Mouse (Mus musculus): ENCODE measurements around the gene Hist1h4h. TPM values are rescaled to one million over a fixed set of nuclear protein-coding genes. Genes with fewer than 3 reads are reported as not detected.

Gene Hist1h4h
- polyA plus RNA-seq (2014; fragmentation: Nextera tagmentation; extraction: Ambion mirVana) = 2.1 and 3.4 TPM in 2 replicates

DNA sequence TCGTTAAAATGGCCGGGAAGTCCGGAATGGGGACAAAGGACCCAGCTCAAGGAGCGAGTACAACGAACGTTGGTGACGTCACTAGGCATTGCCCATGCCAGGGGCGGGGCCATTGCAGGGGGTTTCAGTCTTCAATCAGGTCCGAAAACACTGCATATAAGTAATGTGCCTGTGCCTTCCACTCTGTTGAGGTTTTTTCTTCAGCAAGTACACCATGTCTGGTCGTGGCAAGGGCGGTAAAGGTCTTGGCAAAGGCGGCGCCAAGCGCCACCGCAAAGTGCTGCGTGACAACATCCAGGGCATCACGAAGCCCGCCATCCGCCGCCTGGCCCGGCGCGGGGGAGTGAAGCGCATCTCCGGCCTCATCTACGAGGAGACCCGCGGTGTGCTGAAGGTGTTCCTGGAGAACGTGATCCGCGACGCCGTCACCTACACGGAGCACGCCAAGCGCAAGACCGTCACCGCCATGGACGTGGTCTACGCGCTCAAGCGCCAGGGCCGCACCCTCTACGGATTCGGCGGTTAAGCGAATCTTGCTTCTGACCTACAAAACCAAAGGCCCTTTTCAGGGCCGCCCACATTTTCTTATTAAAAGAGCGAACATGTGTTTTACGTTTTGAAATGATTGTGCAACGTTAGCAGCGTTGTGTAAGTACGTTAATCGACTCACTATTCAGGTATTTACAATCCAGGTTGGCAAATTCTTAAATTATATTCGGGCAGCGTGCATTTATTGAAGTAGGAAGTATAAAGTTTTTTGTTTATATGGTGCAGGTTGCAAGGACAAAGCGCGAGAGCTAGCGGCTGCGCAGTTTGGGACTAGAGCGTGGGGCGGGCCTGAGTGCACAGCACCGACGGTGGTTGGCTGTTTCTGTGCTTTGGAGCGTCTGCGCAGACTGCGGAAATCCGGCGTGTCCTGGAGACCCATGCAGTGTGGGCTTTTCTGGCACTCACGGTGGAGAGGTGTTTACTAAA lies at the start of gene Hist1h4h:
Hist1h4h (plus strand) TSS at position 150 of the 975 bp plus-strand sequence.
- H3K4me2 ChIP-seq = peak within 1 kb of the TSS; percentile 65
- ATAC-seq (replicated peaks; ENCODE audit: insufficient number of reproducible peaks, low FRiP score, low TSS enrichment) = peak; percentile 81
- H3K4me3 ChIP-seq (ENCODE audit: low read depth, low read length) = peak within 1 kb of the TSS; percentile 57
- H3K27ac ChIP-seq (ENCODE audit: low read depth, low read length) = peak within 1 kb of the TSS; percentile 98
- H3K4me1 ChIP-seq (ENCODE audit: control insufficient read depth, insufficient read depth, low read length) = peaks cover 12% of the 10 kb centered on the region
- no peaks in the 10 kb centered on the region for H3K27me3 ChIP-seq (ENCODE audit: control insufficient read depth, insufficient read depth, low read length)
- H3K9ac ChIP-seq (ENCODE audit: low read depth, low read length) = peak within 1 kb of the TSS; percentile 90
- WGBS (ENCODE audit: insufficient replicate concordance) = under 1% methylated on average over 55 of the region's 70 CpGs
- H3K36me3 ChIP-seq (ENCODE audit: control insufficient read depth, insufficient read depth, low read length) = no peaks in the 10 kb centered on the region
- no peaks in the 10 kb centered on the region for H3K9me3 ChIP-seq (replicated peaks; ENCODE audit: control insufficient read depth, low read length)

DNA sequence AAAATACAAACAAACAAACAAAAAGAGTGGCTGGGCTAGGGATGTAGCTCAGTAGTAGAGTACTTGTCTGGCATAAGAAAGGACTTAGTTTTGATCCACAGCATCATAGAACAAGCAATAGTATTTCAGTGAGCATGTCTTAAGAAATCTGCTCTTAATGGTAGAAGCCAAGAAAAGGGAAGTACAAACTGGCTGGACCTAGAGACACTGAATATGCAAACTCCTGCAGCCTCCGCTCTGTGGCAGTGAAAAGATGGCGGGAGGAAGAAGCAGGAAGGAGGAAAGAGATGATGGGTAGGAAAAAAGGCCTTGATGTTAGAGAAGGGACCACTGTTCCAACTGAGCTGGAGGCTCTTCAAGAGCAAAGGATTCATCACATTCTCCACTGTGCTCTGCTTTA lies 47.7 kb upstream of the Hist1h4h start:
- H3K27me3 ChIP-seq (ENCODE audit: control insufficient read depth, insufficient read depth, low read length) = no peaks in the 10 kb centered on the region
- no peaks in the 10 kb centered on the region for H3K9me3 ChIP-seq (replicated peaks; ENCODE audit: control insufficient read depth, low read length)
- no peak for ATAC-seq (replicated peaks; ENCODE audit: insufficient number of reproducible peaks, low FRiP score, low TSS enrichment)
- H3K36me3 ChIP-seq (ENCODE audit: control insufficient read depth, insufficient read depth, low read length) = no peaks in the 10 kb centered on the region
- WGBS (ENCODE audit: insufficient replicate concordance) = 85% methylated on average over 2 of the region's 2 CpGs
- no peak overlapping the region for H3K27ac ChIP-seq (ENCODE audit: low read depth, low read length)
- H3K4me2 ChIP-seq = no peak overlapping the region
- H3K4me1 ChIP-seq (ENCODE audit: control insufficient read depth, insufficient read depth, low read length) = no peaks in the 10 kb centered on the region
- H3K9ac ChIP-seq (ENCODE audit: low read depth, low read length) = no peak overlapping the region
- H3K4me3 ChIP-seq (ENCODE audit: low read depth, low read length) = no peak overlapping the region

- Histone ChIP-seq H3K27me3 (ENCODE audit: control insufficient read depth, insufficient read depth, low read length) (no peaks in the 10 kb centered on the region), H3K4me2 (no peak overlapping the region), H3K4me3 (ENCODE audit: low read depth, low read length) (no peak overlapping the region), H3K9ac (ENCODE audit: low read depth, low read length) (no peak overlapping the region), H3K9me3 (replicated peaks; ENCODE audit: control insufficient read depth, low read length) (no peaks in the 10 kb centered on the region), H3K27ac (ENCODE audit: low read depth, low read length) (no peak overlapping the region), H3K36me3 (ENCODE audit: control insufficient read depth, insufficient read depth, low read length) (no peaks in the 10 kb centered on the region), H3K4me1 (ENCODE audit: control insufficient read depth, insufficient read depth, low read length) (no peaks in the 10 kb centered on the region)
- WGBS (ENCODE audit: insufficient replicate concordance) = 47% methylated on average over 5 of the region's 5 CpGs
- ATAC-seq (replicated peaks; ENCODE audit: insufficient number of reproducible peaks, low FRiP score, low TSS enrichment) = no peak
Measured at GRCm38 (mm10) chr13:23485271-23485670, 45.6 kb upstream of the Hist1h4h start.

- Histone ChIP-seq H3K4me3 (ENCODE audit: low read depth, low read length) (peak within 1 kb of the TSS; percentile 38), H3K9me3 (replicated peaks; ENCODE audit: control insufficient read depth, low read length) (no peaks in the 10 kb centered on the region), H3K27me3 (ENCODE audit: control insufficient read depth, insufficient read depth, low read length) (no peaks in the 10 kb centered on the region), H3K4me2 (peak within 1 kb of the TSS; percentile 73), H3K36me3 (ENCODE audit: control insufficient read depth, insufficient read depth, low read length) (no peaks in the 10 kb centered on the region), H3K27ac (ENCODE audit: low read depth, low read length) (no peak within 1 kb of the TSS), H3K4me1 (ENCODE audit: control insufficient read depth, insufficient read depth, low read length) (peaks cover 6% of the 10 kb centered on the region; the same call in 1 of the 2 replicates), H3K9ac (ENCODE audit: low read depth, low read length) (peak within 1 kb of the TSS; percentile 56)
- ATAC-seq (replicated peaks; ENCODE audit: insufficient number of reproducible peaks, low FRiP score, low TSS enrichment) = peak; percentile 82
- WGBS (ENCODE audit: insufficient replicate concordance) = 4% methylated on average over 13 of the region's 14 CpGs
Measured at GRCm38 (mm10) chr13:23488400-23489322, 42.2 kb upstream of the Hist1h4h start, which contains the start of gene Btn2a2. Btn2a2 (minus strand) TSS chr13:23488857.

GRCm38 (mm10) chr13:23490863-23491262 lies 40.0 kb upstream of the Hist1h4h start:
- ATAC-seq (replicated peaks; ENCODE audit: insufficient number of reproducible peaks, low FRiP score, low TSS enrichment) = no peak
- WGBS (ENCODE audit: insufficient replicate concordance) = 8% methylated on average over 1 of the region's 1 CpGs
- no peaks in the 10 kb centered on the region for H3K9me3 ChIP-seq (replicated peaks; ENCODE audit: control insufficient read depth, low read length)
- no peak overlapping the region for H3K9ac ChIP-seq (ENCODE audit: low read depth, low read length)
- peaks cover 6% of the 10 kb centered on the region; the same call in 1 of the 2 replicates for H3K4me1 ChIP-seq (ENCODE audit: control insufficient read depth, insufficient read depth, low read length)
- H3K27ac ChIP-seq (ENCODE audit: low read depth, low read length) = no peak overlapping the region
- no peak overlapping the region for H3K4me2 ChIP-seq
- H3K36me3 ChIP-seq (ENCODE audit: control insufficient read depth, insufficient read depth, low read length) = no peaks in the 10 kb centered on the region
- H3K4me3 ChIP-seq (ENCODE audit: low read depth, low read length) = no peak overlapping the region
- no peaks in the 10 kb centered on the region for H3K27me3 ChIP-seq (ENCODE audit: control insufficient read depth, insufficient read depth, low read length)

DNA sequence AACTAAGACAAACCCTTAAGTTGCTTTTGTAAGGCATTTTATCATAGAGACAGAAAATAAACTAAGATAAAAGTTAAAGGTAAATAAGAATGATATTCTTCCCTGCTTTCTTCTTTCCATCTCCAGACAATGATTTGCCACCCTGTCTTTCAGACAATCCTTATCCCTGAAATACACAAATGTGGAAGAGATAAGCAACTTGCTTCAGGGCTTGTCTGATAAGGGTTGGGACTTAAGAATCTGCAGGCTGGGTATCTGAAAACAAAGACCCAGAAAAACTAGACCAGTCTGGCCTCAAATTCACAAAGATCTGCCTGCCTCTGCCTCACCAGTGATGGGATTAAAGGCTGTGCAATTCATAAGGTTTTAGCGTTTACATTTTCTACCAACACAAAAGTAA lies 39.6 kb upstream of the Hist1h4h start:
- no peak for ATAC-seq (replicated peaks; ENCODE audit: insufficient number of reproducible peaks, low FRiP score, low TSS enrichment)
- no peaks in the 10 kb centered on the region for H3K27me3 ChIP-seq (ENCODE audit: control insufficient read depth, insufficient read depth, low read length)
- no peak overlapping the region for H3K4me2 ChIP-seq
- peaks cover 6% of the 10 kb centered on the region; the same call in 1 of the 2 replicates for H3K4me1 ChIP-seq (ENCODE audit: control insufficient read depth, insufficient read depth, low read length)
- no peak overlapping the region for H3K9ac ChIP-seq (ENCODE audit: low read depth, low read length)
- H3K4me3 ChIP-seq (ENCODE audit: low read depth, low read length) = no peak overlapping the region
- no peaks in the 10 kb centered on the region for H3K36me3 ChIP-seq (ENCODE audit: control insufficient read depth, insufficient read depth, low read length)
- H3K27ac ChIP-seq (ENCODE audit: low read depth, low read length) = no peak overlapping the region
- WGBS (ENCODE audit: insufficient replicate concordance) = 10% methylated on average over 1 of the region's 1 CpGs
- no peaks in the 10 kb centered on the region for H3K9me3 ChIP-seq (replicated peaks; ENCODE audit: control insufficient read depth, low read length)

DNA sequence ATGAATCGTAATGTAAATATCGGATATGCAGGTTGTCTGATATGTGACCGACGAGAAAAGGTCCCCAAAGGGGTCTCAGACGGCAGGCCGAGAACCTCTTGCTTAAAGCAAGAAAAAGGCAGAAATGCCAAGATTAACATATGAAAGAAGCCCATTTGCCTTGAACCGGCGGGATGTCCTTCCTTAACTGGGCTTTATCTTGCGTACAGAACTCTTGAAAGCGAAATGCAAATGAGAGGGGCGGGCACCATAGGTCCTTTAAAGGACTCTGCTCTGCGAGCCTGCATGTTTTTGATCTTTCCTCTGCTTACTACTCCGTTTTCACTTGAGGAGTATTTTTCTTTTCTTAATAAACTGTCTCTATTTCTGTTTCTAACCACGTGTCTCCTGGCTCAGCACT lies 38.9 kb upstream of the Hist1h4h start:
- no peaks in the 10 kb centered on the region for H3K9me3 ChIP-seq (replicated peaks; ENCODE audit: control insufficient read depth, low read length)
- WGBS (ENCODE audit: insufficient replicate concordance) = 5% methylated on average over 14 of the region's 14 CpGs
- H3K9ac ChIP-seq (ENCODE audit: low read depth, low read length) = peak overlapping the region; percentile 52; the same call in 1 of the 2 replicates
- peak overlapping the region; percentile 44 for H3K4me3 ChIP-seq (ENCODE audit: low read depth, low read length)
- peaks cover 6% of the 10 kb centered on the region; the same call in 1 of the 2 replicates for H3K4me1 ChIP-seq (ENCODE audit: control insufficient read depth, insufficient read depth, low read length)
- no peak overlapping the region for H3K27ac ChIP-seq (ENCODE audit: low read depth, low read length)
- H3K4me2 ChIP-seq = peak overlapping the region; percentile 63
- H3K36me3 ChIP-seq (ENCODE audit: control insufficient read depth, insufficient read depth, low read length) = no peaks in the 10 kb centered on the region
- no peaks in the 10 kb centered on the region for H3K27me3 ChIP-seq (ENCODE audit: control insufficient read depth, insufficient read depth, low read length)
- no peak for ATAC-seq (replicated peaks; ENCODE audit: insufficient number of reproducible peaks, low FRiP score, low TSS enrichment)

DNA sequence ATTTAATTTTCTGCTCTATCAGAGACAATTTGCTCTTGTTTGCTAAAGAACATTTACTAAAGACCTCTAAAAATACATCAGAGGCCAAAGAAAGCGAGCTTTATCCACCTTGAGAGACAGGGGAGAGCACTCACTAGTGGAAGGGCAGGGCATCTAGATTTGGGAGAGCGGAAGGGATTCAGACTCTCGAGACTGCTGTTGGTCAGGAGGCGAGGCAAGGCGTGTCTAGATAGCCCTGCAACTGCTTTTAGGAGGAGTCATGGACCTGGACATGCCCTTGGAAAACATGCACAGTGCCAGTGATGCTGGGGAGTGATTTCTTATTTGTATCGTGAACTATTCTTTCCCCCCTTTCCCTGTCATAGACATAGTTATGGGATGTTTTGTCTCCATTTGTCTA lies 35.3 kb upstream of the Hist1h4h start:
- Histone ChIP-seq H3K36me3 (ENCODE audit: control insufficient read depth, insufficient read depth, low read length) (no peaks in the 10 kb centered on the region), H3K9me3 (replicated peaks; ENCODE audit: control insufficient read depth, low read length) (no peaks in the 10 kb centered on the region), H3K4me3 (ENCODE audit: low read depth, low read length) (no peak overlapping the region), H3K27ac (ENCODE audit: low read depth, low read length) (no peak overlapping the region), H3K4me1 (ENCODE audit: control insufficient read depth, insufficient read depth, low read length) (peaks cover 6% of the 10 kb centered on the region; the same call in 1 of the 2 replicates), H3K27me3 (ENCODE audit: control insufficient read depth, insufficient read depth, low read length) (no peaks in the 10 kb centered on the region), H3K4me2 (no peak overlapping the region), H3K9ac (ENCODE audit: low read depth, low read length) (no peak overlapping the region)
- 69% methylated on average over 6 of the region's 6 CpGs for WGBS (ENCODE audit: insufficient replicate concordance)
- ATAC-seq (replicated peaks; ENCODE audit: insufficient number of reproducible peaks, low FRiP score, low TSS enrichment) = no peak
